Mouse (Mus musculus): ENCODE data around the gene Espnl.

DNA sequence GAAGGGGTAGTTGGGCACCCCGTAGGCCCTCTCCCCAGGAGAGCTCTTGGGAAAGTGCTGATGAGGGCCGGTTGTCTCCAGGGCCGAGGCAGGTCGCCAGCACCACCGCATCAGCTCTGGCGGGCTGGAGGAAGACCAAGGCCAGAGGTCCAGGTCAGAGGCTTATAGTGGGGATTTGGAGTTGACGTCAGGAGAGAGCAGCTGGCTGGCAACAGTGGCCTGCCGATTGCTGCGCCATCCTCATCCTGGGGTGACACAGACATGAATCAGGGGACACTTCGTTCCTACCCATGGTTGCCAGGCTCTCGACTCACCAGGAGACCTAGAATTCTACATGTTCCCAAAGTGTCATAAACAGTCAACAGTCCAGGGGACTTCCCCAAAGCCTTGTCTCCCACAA lies 34.2 kb downstream of the Espnl start:
- TF ChIP-seq CTCF (IDR thresholded peaks at IDR 0.05): no peak
- TF ChIP-seq POLR2A (IDR thresholded peaks at IDR 0.05; ENCODE audit: insufficient read depth, low read depth, low read length): no peak

All from heart, adult 2 months (tissue).